Mouse (Mus musculus) forelimb bud, embryonic 11.5 days (tissue): ENCODE results near the gene Pla2g2c.

Experiments used
- DNase-seq: peaks from one replicate; pipeline ENCODE4 v3.0.0-alpha.2; 2012; ENCODE audit warnings: low read depth, low spot score

Pla2g2c gene

GRCm38 (mm10) chr4:138709246-138709645, 15.3 kb upstream of the Pla2g2c start:
- no peak for DNase-seq

- no peak for DNase-seq
Measured at GRCm38 (mm10) chr4:138709944-138710343, 14.6 kb upstream of the Pla2g2c start.

DNA sequence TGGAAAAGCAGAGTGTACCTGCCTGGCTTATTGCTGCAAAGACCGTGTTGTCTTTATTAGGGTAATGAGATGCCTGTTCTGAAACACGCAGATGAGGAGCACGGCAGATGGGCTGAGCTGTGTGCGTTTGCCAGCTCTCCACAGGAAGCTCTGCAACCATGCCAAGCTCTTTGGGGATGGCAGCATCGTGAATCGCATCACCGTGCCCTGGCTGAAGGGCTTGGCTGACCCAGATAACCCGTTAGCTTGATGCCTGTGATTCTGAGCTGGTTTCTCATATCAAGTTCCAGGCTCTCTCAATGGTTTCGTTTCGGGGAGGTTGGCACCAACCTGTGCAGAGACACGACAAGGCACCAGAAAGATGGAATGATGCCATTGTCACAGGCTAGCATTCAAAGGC, 14.0 kb upstream of the Pla2g2c start:
- no peak for DNase-seq

DNA sequence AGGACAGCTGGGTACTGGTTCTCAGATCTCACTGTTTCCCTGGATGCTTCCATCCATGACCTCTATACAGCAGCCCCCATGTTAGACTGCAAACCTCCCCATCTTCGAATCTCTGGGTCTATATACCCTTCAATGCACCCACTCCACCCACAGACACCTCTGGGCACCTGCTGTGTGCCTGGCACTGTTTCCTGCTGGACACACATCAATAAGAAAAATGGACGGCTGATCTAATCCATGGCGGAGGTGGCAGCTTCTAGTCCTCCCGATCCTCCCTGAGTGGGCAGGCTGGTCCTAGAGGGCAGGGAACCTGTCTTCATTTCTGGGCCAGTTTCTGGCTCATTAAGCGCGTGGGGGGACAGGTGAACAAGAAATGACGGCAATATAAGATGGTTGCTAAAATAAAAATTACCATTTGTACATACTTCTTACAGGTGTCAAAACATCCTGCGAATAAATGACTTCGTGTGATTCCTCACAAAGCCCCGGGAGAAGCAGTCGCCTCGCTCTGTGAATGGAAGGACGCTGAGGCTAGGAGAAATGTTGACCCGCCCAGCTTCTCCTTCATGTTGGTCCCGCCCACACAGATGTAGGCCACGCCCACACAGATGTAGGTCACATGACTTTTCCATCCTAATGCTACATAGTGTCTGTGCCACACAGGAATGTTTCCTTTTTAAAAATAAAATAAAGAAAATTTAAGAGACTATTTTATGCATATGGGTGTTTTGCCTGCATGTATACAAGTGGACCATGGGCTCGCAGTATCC, 13.4 kb upstream of the Pla2g2c start:
- DNase-seq, result no peak

- DNase-seq, result no peak
Measured at GRCm38 (mm10) chr4:138712096-138712495, 12.5 kb upstream of the Pla2g2c start.

DNA sequence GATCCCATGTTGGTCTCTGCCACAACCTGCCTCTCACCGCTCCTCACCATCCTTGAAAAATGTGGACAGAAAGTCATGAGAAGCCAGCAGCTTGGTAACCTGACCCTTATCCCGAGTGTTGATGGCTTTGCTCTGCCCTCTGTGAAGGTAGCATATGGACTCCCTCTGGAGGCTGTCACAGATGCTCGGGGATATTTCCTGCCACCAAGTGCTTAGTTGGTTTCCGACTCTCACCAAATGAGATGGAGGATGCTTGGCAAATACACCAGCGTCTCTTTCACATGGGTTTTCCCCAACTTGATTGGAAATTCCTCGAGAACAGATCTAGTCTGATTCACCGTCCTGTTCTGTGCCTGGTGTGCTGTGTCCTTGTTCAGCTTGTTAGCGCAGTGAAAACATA, 12.0 kb upstream of the Pla2g2c start:
- DNase-seq, result no peak

- DNase-seq, result no peak
Measured at GRCm38 (mm10) chr4:138714186-138714585, 10.4 kb upstream of the Pla2g2c start.

- no peak for DNase-seq
Measured at GRCm38 (mm10) chr4:138716697-138717096, 7.9 kb upstream of the Pla2g2c start.

GRCm38 (mm10) chr4:138718586-138719263, 5.9 kb upstream of the Pla2g2c start:
- DNase-seq, result no peak

GRCm38 (mm10) chr4:138719264-138719596, 5.4 kb upstream of the Pla2g2c start:
- no peak for DNase-seq

DNA sequence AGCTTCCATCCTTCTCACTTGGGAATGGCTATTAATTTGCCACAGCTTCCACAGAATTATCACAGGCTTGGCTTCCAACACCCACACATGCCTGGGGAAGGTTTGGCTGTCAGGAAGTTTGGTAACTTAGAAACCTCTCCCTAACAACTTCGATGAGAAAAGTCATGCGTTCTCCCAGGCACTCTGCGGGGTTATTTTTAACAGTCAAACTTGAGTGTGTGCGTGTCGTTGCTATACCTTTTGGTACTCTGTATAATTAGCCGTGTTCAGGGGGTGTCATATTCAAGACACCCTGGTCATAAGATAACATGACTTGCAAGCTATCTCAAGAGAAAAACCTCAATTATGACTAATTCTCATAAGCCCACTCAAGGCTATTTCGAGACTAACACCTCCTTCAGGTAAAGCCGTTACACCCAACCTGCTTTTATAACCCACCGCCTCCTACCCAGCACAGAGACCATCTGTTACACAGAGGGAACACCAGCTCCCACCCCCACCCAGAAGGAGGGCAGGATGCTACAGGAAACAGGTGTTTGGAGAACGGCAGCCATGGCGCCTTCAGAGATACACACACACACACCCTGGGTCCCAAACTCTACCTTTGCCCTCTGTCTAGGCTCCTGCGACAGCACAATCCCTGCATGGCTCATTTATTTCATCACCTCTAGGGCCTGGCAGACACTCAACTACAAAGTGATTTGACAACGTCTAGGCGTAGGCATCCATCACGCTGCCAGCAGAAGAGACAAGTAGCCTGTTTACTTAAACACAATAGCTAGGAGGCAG, 905 bp upstream of the Pla2g2c start:
- no peak for DNase-seq

DNA sequence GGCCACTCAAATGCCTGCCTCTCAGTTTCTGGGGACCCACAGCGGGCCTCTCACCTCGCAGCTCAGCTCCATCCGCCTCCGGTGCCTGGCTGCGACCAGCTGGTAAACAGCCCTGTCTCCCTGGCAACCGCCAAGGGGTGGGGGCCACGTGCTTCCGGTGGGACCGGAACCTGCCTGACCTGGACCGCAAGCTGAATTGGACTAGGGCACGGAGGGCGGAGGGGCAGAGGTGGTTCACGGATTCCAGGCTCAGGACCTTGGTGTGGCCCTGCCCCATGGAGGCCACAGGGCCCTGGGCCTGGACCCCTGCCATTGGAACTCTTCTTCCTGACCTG, 502 bp downstream of the Pla2g2c start:
- DNase-seq, result peak; percentile 79

DNA sequence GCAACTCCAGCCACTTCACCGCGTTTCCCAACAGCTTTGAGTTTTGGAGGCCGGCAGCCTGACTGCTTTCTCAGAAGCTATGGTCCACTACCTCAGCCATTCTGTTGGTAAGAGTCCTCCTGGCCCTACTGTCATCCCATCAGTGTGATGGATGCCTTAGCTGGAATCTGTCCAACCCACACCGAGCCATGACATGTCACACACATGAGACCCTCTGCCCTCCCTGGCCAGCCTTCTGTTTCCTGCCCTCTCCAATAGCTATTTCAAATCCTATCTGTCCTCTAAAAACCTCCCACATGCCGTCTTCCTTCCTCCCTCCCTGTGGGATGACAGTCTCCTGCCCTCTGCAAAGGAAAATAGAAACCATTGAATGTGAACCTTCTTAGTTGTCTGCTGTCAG, 1.2 kb downstream of the Pla2g2c start:
- DNase-seq, result no peak

DNA sequence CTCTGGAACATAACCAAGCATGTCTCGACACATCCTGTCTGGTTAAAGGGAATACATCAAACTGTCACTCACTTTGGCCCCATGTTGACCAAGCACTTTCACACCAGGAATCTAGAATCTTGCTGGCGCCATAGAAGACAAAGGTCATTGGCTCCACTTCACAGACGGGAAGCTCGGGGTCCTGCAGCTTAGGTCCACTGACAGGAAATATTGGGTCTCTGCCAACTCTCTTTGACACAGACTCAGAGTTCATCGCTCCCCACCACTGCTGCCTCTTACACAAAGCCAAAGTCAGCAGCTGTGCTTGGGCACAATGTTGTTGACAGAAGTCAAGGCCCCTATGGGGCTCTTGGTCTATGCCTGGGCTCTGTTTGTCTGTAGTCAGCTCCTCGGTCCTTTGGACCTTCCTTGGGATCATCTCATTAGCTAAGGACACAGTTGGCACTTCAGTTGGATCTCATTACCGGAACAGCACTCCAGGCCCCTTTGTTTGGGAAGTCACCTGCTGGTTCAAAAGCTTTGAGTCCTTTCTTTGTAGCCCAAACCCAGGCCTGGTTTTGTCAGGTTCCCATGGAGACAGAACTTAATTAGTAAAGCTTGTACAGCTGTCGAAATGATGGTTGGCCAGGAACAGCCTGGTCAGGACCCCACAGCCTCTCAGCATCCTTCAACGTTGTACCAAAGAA, 4.6 kb downstream of the Pla2g2c start:
- DNase-seq, result no peak

GRCm38 (mm10) chr4:138734105-138734504, 9.5 kb downstream of the Pla2g2c start:
- DNase-seq, result no peak

DNA sequence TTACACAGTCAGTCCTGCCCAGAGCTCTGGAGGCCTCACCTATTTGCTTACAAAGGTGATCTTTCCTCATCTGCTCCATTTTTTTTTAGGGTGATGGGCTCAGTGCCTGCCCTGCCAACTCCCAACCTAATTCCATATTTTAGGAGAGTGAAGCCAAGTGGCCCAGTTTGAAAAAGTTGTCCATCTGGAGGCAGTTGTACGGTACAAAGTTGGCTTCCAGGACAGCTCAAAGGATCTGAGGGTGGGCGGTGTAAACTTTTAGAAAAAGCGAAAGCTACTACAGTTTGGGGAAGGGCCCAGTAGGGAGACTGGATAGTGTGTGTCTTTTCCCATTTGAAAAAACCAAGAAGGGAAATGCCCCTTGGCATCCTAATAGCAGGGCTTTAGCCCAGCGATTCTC, 10.3 kb downstream of the Pla2g2c start:
- no peak for DNase-seq

DNA sequence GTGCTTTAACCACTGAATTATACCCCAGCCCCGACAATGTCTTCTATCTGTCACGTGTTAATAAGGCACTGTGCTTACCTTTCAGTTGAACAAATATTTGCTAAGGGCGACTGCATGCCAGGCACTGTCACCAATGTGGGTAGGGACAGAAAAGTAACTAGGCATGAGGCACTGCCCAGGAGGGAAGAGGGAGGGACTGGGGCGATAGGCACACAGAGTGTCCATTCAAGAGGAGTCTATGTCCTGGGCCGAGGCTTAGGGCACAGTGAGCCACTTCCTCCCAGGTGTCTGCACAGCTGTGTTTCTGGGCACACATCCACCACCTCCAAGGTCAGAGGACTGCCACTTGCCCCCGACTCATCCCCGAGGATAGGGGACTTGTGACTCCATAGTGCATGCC, 12.4 kb downstream of the Pla2g2c start, which contains the start of gene Ubxn10:
TSS of gene Ubxn10 (minus strand) at position 137 of the 400 bp plus-strand sequence.
- DNase-seq, result no peak

DNA sequence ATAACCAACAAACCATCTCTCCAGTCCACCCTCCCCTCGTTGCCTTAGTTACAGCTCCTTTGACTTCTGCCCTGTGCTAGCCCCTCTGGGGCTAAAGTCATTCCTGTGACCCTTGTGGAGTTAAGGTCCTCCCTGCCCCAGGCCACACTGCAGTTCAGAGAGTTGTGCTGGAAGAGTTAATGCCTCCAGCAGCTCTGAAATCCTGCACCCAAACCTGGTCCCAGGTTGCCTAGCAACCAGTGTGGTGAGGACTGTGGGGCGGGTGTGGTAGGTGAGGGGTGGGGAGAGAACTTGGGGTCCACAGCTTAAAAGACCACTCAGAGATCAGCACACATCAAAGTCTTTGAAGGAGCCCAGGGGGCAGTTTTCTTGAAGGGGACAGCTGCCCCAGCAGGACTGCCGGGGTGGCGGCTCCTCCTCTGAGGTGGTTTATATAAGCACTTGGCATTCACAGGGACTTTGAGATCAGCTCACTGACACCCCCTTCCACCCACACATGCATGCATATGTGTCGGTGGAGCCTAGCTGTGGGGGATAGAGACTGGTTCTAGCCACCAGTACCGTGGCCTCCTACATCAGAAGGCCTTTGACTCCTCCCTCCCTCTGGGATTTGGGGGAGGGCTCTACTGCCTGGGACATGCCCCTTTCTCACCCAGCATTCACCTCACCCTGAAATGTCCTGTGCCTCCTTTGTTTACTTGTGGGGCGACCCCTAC, 14.7 kb downstream of the Pla2g2c start:
- peak; percentile 47 for DNase-seq

DNA sequence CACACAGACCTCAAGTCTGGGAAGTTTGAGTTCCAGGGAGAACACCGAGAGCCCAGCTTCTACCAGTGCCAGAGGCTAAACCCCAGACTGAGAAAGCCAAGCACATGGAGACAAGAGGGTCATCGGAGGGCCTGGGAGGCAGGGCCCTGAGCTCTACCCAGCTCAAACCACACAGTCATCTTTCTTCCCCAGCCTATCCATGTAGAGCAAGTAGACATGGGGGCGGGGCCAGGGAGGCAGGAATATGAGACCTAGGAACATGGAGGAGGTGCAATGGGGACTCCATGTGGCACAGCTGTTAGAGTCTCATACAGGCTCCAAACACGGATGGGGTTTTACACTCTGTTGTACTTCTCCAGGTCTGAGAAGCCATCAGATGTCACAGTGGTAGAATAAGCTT, 21.3 kb downstream of the Pla2g2c start:
- no peak for DNase-seq

DNA sequence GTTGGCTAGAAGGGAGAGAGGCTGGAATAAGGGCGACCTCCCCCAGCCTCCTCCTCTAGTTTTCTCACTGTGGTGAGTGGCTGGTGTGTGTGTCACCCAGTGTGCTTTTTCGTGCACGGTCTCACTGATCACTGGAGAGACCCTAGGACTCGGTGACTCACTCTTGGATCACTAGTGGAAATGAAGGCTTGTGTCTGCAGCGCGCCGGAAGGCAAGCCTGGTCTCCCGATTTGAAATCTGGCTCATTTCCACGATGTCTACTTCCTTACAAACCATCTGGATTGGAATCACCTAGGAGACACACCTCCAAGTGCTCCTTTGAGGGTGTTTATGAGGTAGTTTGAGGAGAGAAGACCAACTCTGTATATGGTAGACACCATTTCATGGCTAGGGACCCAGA, 22.3 kb downstream of the Pla2g2c start:
- DNase-seq, result no peak

GRCm38 (mm10) chr4:138747851-138748250, 23.3 kb downstream of the Pla2g2c start:
- DNase-seq, result no peak
